Mouse (Mus musculus): ENCODE data around the gene Flrt1. TPM values are rescaled to one million over a fixed set of nuclear protein-coding genes. Genes with fewer than 3 reads are reported as not detected.

The Flrt1 gene
- polyA plus RNA-seq, 1 experiment, result not detected

GRCm38 (mm10) chr19:7068661-7069531, 36.6 kb downstream of the Flrt1 start:
- TF ChIP-seq GATA1 (IDR thresholded peaks at IDR 0.05; ENCODE audit: low read length), result no peak

- TF ChIP-seq GATA1 (IDR thresholded peaks at IDR 0.05; ENCODE audit: low read length), result no peak
Observed at GRCm38 (mm10) chr19:7068136-7068535, 37.4 kb downstream of the Flrt1 start.

DNA sequence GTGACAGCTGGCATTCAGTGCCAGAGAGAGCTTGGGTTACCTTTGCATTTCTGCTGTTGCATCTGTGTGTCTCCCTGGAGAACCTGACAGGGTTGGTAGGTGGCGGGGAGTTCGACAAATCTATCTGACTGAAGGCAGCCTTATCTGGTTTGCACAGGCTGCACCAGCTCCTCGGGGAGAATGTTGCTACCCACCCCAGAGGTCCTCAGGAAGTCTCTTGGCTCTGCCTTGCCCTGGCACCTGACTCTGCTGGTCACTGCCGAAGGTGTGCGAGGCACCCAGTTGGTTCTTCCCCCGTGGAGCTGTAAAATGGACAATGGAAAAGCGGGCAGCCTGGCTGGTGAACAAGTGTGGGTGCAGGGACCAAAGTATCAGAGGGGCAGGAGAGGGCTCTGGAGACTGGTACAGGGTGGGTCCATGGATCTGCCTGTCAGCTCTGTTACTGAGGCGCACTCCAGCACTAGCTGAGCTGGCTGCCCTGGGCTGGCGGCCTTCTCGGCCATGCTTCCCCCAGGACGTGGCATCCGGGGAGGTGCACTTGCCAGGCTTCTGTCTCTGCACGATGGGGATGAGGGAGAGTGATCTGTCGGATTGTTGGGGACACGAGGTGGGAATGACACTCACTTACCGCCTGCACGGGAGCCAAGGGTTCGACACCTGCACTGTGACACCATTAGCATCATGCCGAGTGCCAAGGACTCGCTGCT, 38.0 kb downstream of the Flrt1 start:
- no peak for TF ChIP-seq GATA1 (IDR thresholded peaks at IDR 0.05; ENCODE audit: low read length)

DNA sequence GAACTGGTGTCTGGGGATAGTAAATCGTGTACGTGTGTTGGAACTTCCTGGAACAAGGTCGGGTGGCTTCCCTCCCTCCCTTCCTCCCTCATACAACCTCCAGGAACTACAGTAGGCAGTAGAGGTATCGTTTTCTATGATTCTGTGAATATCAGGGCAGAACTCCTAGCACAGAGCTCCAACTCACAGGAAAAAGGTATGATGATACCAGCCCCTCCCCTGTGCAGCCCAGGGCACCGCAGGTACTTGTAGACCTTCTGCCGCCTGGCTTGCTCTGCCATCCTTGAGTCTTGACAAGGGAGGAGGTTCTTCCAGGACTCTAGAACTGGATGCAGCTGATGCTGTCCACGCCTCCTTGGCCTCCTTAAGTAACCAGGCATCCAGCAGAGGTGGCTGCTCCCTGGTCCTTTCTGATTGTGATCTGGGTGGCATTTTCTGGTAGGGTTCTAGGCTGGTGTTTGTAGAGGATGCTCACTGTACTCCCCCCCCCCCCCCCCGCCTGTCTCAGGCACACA, 38.6 kb downstream of the Flrt1 start:
- TF ChIP-seq GATA1 (IDR thresholded peaks at IDR 0.05; ENCODE audit: low read length), result no peak

- TF ChIP-seq GATA1 (IDR thresholded peaks at IDR 0.05; ENCODE audit: low read length), result no peak
Observed at GRCm38 (mm10) chr19:7066034-7066827, 39.3 kb downstream of the Flrt1 start.

DNA sequence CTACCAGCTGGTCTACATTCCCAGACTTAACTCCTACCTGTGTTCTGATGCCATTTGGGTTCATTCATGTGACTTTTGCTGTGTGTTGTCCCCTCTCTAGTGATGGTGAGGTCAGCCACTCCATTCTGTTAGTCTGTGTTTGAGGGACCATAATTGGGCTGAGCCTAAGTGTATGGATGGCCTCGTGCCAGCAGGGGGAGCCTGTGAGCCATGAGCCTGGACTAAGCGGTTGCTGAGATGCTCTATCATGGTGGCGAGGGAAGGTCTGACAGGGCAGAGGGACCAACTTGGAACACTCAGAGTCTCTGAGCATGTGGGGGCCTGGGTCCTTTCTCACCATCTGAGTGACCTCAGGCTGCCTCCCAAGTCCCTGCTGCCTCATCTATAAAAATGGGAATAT, 41.0 kb downstream of the Flrt1 start:
- no peak for TF ChIP-seq GATA1 (IDR thresholded peaks at IDR 0.05; ENCODE audit: low read length)

DNA sequence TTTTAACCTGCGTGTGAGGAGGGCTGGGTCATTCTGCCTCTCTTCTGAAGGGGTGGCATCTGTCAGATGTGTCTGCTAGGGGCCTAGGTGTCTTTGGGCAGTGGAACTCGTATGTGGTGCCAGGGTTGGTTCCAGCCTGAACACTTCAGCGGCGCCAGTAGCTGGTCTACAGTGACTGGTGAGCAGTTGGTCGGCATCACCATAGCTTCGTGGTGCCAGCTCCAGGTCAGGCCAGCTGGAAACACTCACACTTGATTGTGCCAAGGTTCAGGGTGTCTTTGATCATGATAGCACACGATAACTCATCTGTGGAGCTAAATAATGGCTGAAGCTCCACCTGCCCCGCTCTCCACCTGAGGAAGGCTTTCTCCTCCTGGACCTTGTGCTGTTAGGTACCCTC, 42.6 kb downstream of the Flrt1 start:
- TF ChIP-seq GATA1 (IDR thresholded peaks at IDR 0.05; ENCODE audit: low read length), result no peak

DNA sequence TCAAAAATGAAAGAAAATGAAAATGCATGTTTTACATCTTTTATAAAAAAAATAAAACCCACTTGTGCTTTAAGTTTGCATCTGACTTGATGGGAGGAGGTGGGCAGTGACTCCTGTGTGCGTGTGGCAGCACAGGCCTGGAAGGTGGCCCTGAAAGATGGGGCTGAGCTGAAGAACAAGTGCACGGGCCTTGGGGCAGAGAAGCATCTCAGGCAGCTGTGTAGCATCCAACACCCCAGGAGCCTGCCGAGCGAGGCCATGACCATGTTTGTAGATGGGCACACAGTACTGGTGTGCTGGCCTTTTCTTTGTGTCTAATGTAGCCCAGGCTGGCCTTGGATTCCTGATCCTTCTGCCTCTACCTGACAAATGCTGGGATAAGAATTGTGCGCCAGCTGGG, 43.4 kb downstream of the Flrt1 start:
- TF ChIP-seq GATA1 (IDR thresholded peaks at IDR 0.05; ENCODE audit: low read length), result no peak

DNA sequence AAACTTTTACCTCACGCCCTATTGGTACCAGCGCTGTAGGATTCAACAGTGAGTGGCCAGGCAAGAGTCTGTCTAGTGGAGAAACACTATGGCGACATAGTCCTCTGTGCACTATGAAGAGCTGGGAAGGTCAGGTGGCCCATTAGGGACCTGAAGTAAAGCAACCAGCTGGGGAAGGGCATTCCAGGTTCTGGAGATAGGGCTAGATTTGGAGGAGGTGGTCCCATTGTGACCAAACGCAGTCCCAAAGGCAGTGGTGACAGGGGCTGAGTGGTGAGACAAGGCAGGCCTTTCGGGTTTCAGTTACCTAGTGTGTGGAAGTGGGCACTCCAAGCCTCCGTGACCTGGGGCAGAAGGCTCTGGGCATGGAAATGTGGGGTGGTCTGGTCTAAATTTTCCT, 47.0 kb downstream of the Flrt1 start:
- TF ChIP-seq GATA1 (IDR thresholded peaks at IDR 0.05; ENCODE audit: low read length), result no peak

DNA sequence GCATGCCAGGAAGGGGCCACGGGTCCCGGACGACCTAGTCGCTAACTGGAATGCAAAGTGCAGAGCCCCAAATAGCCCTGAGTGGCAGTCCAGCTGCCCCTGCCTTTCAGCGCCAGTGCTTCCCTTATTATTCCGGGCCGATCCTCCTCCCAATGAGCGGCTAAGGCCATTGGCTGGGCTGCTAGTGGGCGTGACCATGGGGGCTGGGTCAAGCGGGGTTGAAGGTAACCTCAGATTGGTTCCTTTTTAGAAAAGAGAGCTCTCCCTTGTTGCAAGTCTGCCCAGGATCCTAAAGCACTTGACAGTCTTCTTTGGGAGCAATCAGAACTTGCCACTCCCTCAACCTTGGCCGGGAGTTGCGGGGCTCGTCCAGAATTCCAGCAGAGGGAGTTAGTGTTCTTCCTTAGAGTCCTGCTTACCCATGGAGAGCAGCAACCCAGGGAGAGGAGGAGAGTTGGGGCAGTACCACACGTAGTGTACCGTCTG, 47.8 kb downstream of the Flrt1 start:
- TF ChIP-seq GATA1 (IDR thresholded peaks at IDR 0.05; ENCODE audit: low read length), result no peak

- no peak for TF ChIP-seq GATA1 (IDR thresholded peaks at IDR 0.05; ENCODE audit: low read length)
Observed at GRCm38 (mm10) chr19:7057126-7057721, 48.3 kb downstream of the Flrt1 start.

GRCm38 (mm10) chr19:7056248-7057087, 49.1 kb downstream of the Flrt1 start, which contains the start of gene Macrod1:
Gene Macrod1 (plus strand): TSS chr19:7056810.
- TF ChIP-seq GATA1 (IDR thresholded peaks at IDR 0.05; ENCODE audit: low read length), result no peak

GRCm38 (mm10) chr19:7055173-7055572, 50.4 kb downstream of the Flrt1 start:
- TF ChIP-seq GATA1 (IDR thresholded peaks at IDR 0.05; ENCODE audit: low read length), result no peak

GRCm38 (mm10) chr19:7054772-7055171, 50.8 kb downstream of the Flrt1 start:
- no peak for TF ChIP-seq GATA1 (IDR thresholded peaks at IDR 0.05; ENCODE audit: low read length)

Data from G1E-ER4 (cell line).